Mouse (Mus musculus): ENCODE results near the gene Smarcd2. TPM values are rescaled to one million over a fixed set of nuclear protein-coding genes. Genes with fewer than 3 reads are reported as not detected.

The Smarcd2 gene
- polyA plus RNA-seq, 1 experiment: 89.5 TPM

DNA sequence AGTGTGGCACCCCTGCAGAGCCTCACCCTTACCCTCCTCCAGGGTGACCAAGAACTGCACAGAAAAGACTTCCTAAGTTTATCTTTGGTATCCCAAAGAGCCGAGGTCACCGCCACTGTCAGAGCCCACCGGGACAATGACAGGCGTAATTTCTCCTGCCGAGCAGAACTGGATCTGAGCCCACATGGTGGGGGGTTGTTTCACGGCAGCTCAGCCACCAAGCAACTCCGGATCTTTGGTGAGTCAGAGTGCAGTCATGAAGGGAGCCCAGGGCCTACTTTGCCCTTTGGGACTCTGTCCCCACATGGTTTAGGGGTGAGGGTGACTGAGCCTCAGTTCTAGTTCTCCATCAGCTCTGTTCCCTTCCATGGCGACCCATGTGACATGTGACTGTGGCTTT, 11.4 kb upstream of the Smarcd2 start:
- Histone ChIP-seq H3K27ac (ENCODE audit: insufficient read depth, low read depth, low read length) (no peak overlapping the region), H3K4me3 (ENCODE audit: insufficient read depth, low read length) (no peak overlapping the region), H3K4me1 (ENCODE audit: control insufficient read depth, insufficient read depth, low read length) (peaks cover 21% of the 10 kb centered on the region)
- TF ChIP-seq CTCF (IDR thresholded peaks at IDR 0.05; ENCODE audit: low read depth, low read length) (no peak), POLR2A (IDR thresholded peaks at IDR 0.05; ENCODE audit: borderline replicate concordance, low read depth, low read length) (no peak)

DNA sequence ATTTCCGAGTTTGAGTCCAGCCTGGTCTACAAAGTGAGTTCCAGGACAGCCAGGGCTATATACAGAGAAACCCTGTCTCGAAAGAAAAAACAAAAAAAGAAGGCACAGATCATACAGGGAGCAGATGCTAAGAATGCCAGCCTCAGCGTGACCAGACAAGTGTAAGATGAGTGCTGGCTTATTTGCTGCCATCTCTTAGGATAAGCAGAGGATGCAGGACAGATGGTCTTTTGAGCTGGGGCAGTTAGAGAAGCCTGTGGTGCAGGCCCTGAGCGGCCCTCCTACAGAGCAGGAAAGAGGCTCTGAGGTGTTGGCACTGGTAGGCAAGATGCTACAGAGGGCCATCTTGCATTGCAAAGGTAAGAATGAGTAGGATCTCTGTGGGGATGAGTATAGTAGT, 10.6 kb upstream of the Smarcd2 start:
- H3K4me3 ChIP-seq (ENCODE audit: insufficient read depth, low read length): no peak overlapping the region
- H3K4me1 ChIP-seq (ENCODE audit: control insufficient read depth, insufficient read depth, low read length): peaks cover 21% of the 10 kb centered on the region
- TF ChIP-seq POLR2A (IDR thresholded peaks at IDR 0.05; ENCODE audit: borderline replicate concordance, low read depth, low read length) (no peak), CTCF (IDR thresholded peaks at IDR 0.05; ENCODE audit: low read depth, low read length) (no peak)
- H3K27ac ChIP-seq (ENCODE audit: insufficient read depth, low read depth, low read length): no peak overlapping the region

DNA sequence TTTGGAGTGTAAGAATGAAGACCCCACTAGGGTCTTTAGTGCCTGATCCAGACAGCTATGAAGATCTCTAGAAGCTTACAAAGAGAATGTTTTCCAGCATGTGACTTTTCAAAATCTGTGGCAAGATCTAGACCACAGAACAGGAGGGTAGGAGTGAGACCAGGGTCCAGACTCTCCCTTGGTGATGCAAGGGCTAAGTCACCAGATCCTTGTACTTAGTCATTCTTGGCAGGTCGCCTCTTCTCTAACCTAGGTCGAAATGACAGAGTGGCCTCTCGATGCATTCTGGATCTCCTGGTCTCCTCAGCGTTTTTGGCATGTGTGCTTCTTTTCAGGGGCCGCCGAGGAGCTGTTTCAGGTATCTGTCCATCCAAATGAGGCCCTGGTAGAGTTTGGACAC, 9.7 kb upstream of the Smarcd2 start:
- H3K4me1 ChIP-seq (ENCODE audit: control insufficient read depth, insufficient read depth, low read length): peaks cover 21% of the 10 kb centered on the region
- TF ChIP-seq POLR2A (IDR thresholded peaks at IDR 0.05; ENCODE audit: borderline replicate concordance, low read depth, low read length): no peak
- no peak for TF ChIP-seq CTCF (IDR thresholded peaks at IDR 0.05; ENCODE audit: low read depth, low read length)
- no peak overlapping the region for H3K27ac ChIP-seq (ENCODE audit: insufficient read depth, low read depth, low read length)
- H3K4me3 ChIP-seq (ENCODE audit: insufficient read depth, low read length): no peak overlapping the region

DNA sequence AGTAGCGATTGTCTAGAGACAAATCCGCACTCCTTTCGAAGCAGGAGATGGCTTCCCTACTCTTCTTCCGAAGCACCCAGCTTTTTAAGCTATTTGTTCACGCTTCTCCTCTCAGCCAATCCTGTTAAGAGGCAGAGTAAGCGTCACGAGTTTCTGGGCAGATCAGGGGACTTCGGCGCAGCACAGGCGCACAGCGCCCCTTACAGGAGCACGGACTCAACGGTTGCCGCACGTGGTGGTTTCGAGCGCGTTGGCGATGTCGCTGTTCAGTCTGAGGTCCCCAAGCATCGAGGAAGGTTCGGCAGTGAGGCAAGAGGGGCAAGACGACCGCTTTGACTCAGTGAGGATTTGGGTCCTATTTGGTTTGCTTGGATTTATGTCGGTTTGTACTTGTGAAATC, 3.7 kb upstream of the Smarcd2 start, which contains the start of gene Tcam1:
Gene Tcam1 (plus strand): TSS at position 219 of the 400 bp plus-strand sequence.
- H3K4me1 ChIP-seq (ENCODE audit: control insufficient read depth, insufficient read depth, low read length): peaks cover 11% of the 10 kb centered on the region
- H3K27ac ChIP-seq (ENCODE audit: insufficient read depth, low read depth, low read length): no peak within 1 kb of the TSS
- TF ChIP-seq CTCF (IDR thresholded peaks at IDR 0.05; ENCODE audit: low read depth, low read length) (peak; percentile 56), POLR2A (IDR thresholded peaks at IDR 0.05; ENCODE audit: borderline replicate concordance, low read depth, low read length) (no peak)
- H3K4me3 ChIP-seq (ENCODE audit: insufficient read depth, low read length): no peak within 1 kb of the TSS

DNA sequence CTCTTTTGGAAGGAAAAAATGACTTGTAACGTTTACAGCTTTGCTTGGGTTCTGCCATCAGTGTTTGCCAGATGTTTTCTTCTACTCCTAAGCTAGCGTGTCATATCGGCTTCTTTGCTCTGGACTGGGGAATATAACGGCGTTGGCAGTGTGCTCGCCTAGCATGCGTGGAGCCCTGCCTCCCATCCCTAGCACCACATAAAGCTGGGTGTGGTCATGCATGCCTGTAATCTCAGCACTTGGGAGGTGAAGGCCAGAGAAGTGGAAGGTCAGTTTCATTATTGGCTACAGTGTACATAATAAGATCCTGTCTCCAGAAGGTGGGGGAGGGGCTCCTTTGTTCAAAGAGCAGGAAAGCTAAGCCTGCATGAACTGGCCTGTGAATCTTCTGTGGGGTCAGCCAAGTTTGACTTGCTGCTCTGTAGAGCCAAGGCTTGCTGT, 2.2 kb upstream of the Smarcd2 start:
- Histone ChIP-seq H3K4me3 (ENCODE audit: insufficient read depth, low read length) (no peak overlapping the region), H3K27ac (ENCODE audit: insufficient read depth, low read depth, low read length) (no peak overlapping the region), H3K4me1 (ENCODE audit: control insufficient read depth, insufficient read depth, low read length) (peaks cover 23% of the 10 kb centered on the region)
- TF ChIP-seq POLR2A (IDR thresholded peaks at IDR 0.05; ENCODE audit: borderline replicate concordance, low read depth, low read length) (no peak), CTCF (IDR thresholded peaks at IDR 0.05; ENCODE audit: low read depth, low read length) (no peak)

DNA sequence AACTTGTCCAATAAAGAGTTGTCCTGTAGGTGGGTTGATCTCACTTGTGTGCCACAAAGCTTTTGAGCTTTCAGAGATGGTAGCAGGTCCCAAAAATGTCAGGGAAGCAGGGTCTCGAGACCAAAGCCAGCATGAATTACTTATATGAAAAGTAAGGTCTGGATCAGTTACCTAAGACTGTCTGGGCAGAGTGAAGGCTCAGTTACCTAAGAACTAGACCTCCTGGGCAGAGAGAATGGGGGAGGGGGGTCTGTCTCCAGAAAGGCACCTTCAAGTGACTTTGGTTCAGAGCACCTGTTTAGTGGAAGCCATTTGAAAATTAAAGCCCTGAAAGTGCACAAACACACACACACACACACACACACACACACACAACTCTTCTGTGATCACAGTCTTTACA, 1.6 kb upstream of the Smarcd2 start:
- Histone ChIP-seq H3K27ac (ENCODE audit: insufficient read depth, low read depth, low read length) (no peak overlapping the region), H3K4me1 (ENCODE audit: control insufficient read depth, insufficient read depth, low read length) (peaks cover 25% of the 10 kb centered on the region)
- no peak for TF ChIP-seq CTCF (IDR thresholded peaks at IDR 0.05; ENCODE audit: low read depth, low read length)
- TF ChIP-seq POLR2A (IDR thresholded peaks at IDR 0.05; ENCODE audit: borderline replicate concordance, low read depth, low read length): no peak

DNA sequence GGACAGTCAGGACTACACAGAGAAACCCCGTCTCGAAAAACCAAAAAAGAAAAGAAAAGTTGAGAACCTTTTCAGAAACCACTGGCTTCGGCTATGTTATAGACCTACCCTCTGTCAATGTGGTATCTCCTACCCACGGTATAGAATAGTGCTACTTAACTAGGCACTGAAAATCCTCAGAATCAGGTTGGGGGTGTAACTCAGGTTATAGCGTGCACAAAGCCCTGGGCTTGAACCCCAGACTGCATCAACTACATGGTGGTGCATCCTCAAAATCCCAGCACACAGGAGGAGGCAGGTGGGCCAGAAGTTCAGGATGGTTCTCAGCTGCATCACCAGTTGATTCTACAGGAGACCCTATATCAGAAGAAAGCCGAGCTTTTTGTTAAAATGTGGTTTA, 1.0 kb upstream of the Smarcd2 start:
- Histone ChIP-seq H3K4me3 (ENCODE audit: insufficient read depth, low read length) (peak overlapping the region; percentile 74; the same call in 1 of the 2 replicates), H3K27ac (ENCODE audit: insufficient read depth, low read depth, low read length) (no peak overlapping the region)

More for the DNA sequence above, 1.6 kb upstream of the Smarcd2 start:
- H3K4me3 ChIP-seq (ENCODE audit: insufficient read depth, low read length): no peak overlapping the region

DNA sequence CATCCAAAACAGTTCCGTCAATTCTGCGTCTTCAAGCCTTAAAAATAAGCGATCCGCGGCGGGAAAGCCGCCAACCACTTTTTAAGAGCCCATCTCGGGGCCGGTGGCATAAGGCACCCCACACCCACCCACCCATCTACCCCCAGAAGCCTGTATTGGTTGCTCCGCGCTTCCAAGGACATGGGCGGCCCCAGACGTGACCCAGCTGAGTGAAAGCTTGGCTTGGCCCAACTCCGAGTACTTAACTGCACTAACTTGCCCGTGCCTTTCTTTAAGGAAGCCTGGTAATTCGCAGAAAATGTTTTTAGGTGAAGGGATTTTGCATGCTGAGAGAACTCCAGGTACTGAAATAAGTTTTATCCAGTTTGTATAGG, 526 bp upstream of the Smarcd2 start:
- H3K27ac ChIP-seq (ENCODE audit: insufficient read depth, low read depth, low read length): peak overlapping the region; percentile 78
- H3K4me3 ChIP-seq (ENCODE audit: insufficient read depth, low read length): peak overlapping the region; percentile 74
- H3K4me1 ChIP-seq (ENCODE audit: control insufficient read depth, insufficient read depth, low read length): peaks cover 33% of the 10 kb centered on the region
- TF ChIP-seq CTCF (IDR thresholded peaks at IDR 0.05; ENCODE audit: low read depth, low read length) (no peak), POLR2A (IDR thresholded peaks at IDR 0.05; ENCODE audit: borderline replicate concordance, low read depth, low read length) (no peak)

More for the DNA sequence above, 1.0 kb upstream of the Smarcd2 start:
- TF ChIP-seq CTCF (IDR thresholded peaks at IDR 0.05; ENCODE audit: low read depth, low read length): no peak
- no peak for TF ChIP-seq POLR2A (IDR thresholded peaks at IDR 0.05; ENCODE audit: borderline replicate concordance, low read depth, low read length)
- peaks cover 30% of the 10 kb centered on the region for H3K4me1 ChIP-seq (ENCODE audit: control insufficient read depth, insufficient read depth, low read length)

DNA sequence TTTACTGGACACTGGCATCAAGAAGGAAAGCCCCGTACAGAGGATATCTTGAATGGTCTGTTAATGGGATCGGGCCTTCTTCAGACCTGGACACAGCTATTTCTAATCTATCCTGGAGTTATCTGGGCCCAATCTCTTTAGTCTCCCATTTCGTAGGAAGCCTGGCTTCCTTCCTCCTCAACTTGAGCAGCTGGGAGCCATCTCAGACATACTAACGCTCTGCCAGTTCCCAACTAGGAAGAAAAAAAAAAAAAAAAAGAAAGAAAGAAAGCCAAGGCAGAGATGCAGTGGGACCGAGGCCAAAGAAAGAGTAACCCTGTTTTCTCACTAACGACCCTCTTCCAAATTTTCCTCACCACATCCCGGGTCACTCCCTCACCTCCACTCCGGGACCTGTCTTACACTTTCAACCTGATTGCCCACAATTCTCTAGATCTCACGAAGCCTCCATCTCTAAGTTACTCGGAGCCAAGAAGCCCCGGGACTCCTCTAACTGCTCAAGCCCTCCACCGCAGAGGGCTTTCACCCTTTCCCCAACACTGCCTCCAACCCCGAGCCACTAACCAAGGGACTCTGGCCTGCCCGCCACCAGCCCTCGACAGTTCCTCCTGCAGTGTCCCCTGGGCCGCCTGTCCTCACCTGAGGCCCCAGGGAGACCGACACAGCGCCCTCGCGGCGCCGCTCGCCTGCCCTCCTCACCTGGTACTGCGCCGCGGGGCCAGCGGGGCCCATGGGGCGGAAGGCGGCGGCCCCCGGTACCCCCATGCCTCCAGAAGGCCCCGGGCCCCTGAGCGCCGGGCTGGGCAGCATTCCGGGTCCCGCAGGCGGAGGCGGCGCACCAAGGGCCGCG, 753 bp downstream of the Smarcd2 start:
- H3K4me1 ChIP-seq (ENCODE audit: control insufficient read depth, insufficient read depth, low read length): peaks cover 36% of the 10 kb centered on the region
- H3K27ac ChIP-seq (ENCODE audit: insufficient read depth, low read depth, low read length): peak overlapping the region; percentile 76
- H3K4me3 ChIP-seq (ENCODE audit: insufficient read depth, low read length): peak overlapping the region; percentile 74
- TF ChIP-seq POLR2A (IDR thresholded peaks at IDR 0.05; ENCODE audit: borderline replicate concordance, low read depth, low read length): no peak
- no peak for TF ChIP-seq CTCF (IDR thresholded peaks at IDR 0.05; ENCODE audit: low read depth, low read length)

DNA sequence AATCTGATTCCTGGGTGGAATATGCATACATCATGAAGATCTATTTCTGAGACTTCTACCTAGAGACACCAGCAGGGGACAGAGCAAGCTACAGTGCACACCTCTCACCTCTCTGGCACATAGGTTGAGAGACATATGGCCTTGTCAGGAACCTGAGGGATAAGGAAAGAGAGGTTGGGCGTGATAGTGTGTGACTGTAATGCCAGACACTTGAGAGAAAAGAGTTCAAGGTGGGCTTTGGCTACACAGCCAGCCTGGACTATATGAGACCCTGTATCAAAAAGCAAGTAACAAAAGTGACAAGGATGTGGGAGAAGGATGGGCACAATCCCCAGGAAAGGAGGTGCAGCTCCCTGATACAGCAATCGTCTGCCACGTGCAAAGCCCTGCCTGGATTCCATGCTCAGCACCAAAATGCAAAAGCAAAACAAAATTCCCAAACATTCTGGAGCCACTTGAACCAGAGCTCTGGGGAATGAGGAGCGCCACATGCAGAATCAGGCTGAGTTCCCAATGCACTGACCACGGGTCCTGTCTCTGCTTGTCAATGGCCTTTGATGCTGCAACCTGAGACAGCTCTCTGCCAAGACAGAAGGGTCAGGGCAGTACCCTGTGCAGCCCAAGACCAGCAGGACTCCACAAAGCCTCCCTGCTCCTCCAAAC, 1.5 kb downstream of the Smarcd2 start:
- TF ChIP-seq POLR2A (IDR thresholded peaks at IDR 0.05; ENCODE audit: borderline replicate concordance, low read depth, low read length): no peak
- no peak for TF ChIP-seq CTCF (IDR thresholded peaks at IDR 0.05; ENCODE audit: low read depth, low read length)
- H3K4me3 ChIP-seq (ENCODE audit: insufficient read depth, low read length): peak overlapping the region; percentile 74
- H3K4me1 ChIP-seq (ENCODE audit: control insufficient read depth, insufficient read depth, low read length): peaks cover 36% of the 10 kb centered on the region
- 0 out of 2 replicates have a peak overlapping the region, but pooled peaks have one; percentile 76 for H3K27ac ChIP-seq (ENCODE audit: insufficient read depth, low read depth, low read length)

All from bone marrow macrophage, adult 2 months (primary cell).